Mouse (Mus musculus) heart, embryonic 16.5 days (tissue): ENCODE measurements around the gene Tomm5. TPM values are rescaled to one million over a fixed set of nuclear protein-coding genes. Genes with fewer than 3 reads are reported as not detected.
"Not testable (repeated sequence)": the region's sequence is repeated elsewhere in the genome, so short reads cannot be mapped to it uniquely, and the experiment has no call there.

Source experiments
- ATAC-seq: fragments of 200-750 bp; cut with Nextera tagmentation; replicated peaks from 2 replicates; pipeline ENCODE4 v1.8.0; 2017; ENCODE audit warnings: moderate number of reproducible peaks; ENCODE audit not compliant: insufficient read depth, low FRiP score; ENCODE audit errors: extremely low read depth
- H3K27ac ChIP-seq: fragments of 300-500 bp; sonication (generic); 2 replicates; pipeline ENCODE4 v1.5.1; 2014; ENCODE audit warnings: mild to moderate bottlenecking, low read length, control low read depth, moderate library complexity
- H3K27me3 ChIP-seq: fragments of 300-500 bp; sonication (generic); 2 replicates; pipeline ENCODE4 v1.6.1; 2014; ENCODE audit warnings: low read length, mixed read lengths; ENCODE audit not compliant: control insufficient read depth, insufficient read depth
- H3K36me3 ChIP-seq: fragments of 300-500 bp; sonication (generic); 2 replicates; pipeline ENCODE4 v1.6.1; 2014; ENCODE audit not compliant: control insufficient read depth, insufficient read depth
- H3K4me1 ChIP-seq: fragments of 300-500 bp; sonication (generic); 2 replicates; pipeline ENCODE4 v1.6.1; 2014; ENCODE audit warnings: low read length, mixed read lengths; ENCODE audit not compliant: control insufficient read depth, insufficient read depth
- H3K4me2 ChIP-seq: fragments of 300-500 bp; sonication (generic); 2 replicates; pipeline ENCODE4 v1.6.1; 2014; ENCODE audit warnings: low read depth, mild to moderate bottlenecking, control low read depth, low read length
- H3K4me3 ChIP-seq: fragments of 300-500 bp; sonication (generic); 2 replicates; pipeline ENCODE4 v1.5.1; 2014; ENCODE audit warnings: mild to moderate bottlenecking, control low read depth, low read length
- H3K9ac ChIP-seq: fragments of 300-500 bp; sonication (generic); 2 replicates; pipeline ENCODE4 v1.6.1; 2014; ENCODE audit warnings: low read length, control low read depth
- H3K9me3 ChIP-seq: fragments of 300-500 bp; sonication (generic); replicated peaks from 2 replicates; pipeline ENCODE4 v1.6.1; 2016; ENCODE audit warnings: low read length; ENCODE audit not compliant: control insufficient read depth
- WGBS: fragments of 180-500 bp; shearing (Covaris S2); extraction: QIAGEN DNeasy Blood & Tissue Kit; methylation state at CpG from one replicate; pipeline ENCODE4 v1.1.7; 2014; 5-methylcytosine and 5-hydroxymethylcytosine counted together
- polyA plus RNA-seq: library from polyadenylated mRNA; unstranded; fragments of >200 nt; fragmentation: Nextera tagmentation; extraction: Ambion mirVana; gene quantifications from 2 replicates; pipeline ENCODE4 v1.2.1, GENCODE M21; 2015

The Tomm5 gene
- polyA plus RNA-seq, 1 experiment from 2014 or later: 262 TPM

DNA sequence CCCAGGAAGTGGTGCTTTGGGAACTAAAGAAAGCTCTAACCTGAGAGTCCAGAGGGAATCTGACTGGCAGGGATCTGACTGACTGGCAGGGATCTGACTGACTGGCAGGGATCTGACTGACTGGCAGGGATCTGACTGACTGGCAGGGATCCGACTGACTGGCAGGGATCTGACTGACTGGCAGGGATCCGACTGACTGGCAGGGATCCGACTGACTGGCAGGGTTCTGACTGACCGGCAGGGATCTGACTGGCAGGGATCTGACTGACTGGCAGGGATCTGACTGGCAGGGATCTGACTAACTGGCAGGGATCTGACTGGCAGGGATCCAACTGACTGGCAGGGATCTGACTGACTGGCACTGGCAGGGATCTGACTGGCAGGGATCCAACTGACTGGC is 26.9 kb downstream of the Tomm5 start:
- 93% methylated on average over 4 of the region's 4 CpGs for WGBS
- not testable (repeated sequence) for H3K4me2 ChIP-seq, H3K9me3 ChIP-seq, H3K4me3 ChIP-seq, H3K9ac ChIP-seq, H3K36me3 ChIP-seq, H3K27me3 ChIP-seq, ATAC-seq, H3K27ac ChIP-seq
- peaks cover 19% of the 10 kb centered on the region for H3K4me1 ChIP-seq

DNA sequence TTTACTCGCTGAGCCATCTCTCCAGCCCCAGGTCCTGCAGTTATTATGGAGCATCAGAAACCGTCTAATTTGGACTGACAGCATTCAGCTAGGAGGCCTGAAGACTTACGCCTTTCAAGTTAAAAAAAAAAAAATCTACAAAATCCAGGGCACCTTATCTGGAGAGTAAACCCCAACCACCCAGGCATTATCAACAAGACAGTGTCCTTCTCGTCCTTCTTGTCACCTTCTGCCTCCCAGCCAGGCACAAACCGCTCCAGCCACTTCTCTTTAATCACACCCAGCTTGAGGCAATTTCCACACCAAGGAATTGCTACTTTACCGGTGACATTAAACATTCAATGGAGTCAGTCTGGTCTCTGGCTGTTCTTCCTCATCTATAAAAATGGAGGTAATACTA is 34.4 kb downstream of the Tomm5 start:
- H3K4me2 ChIP-seq: no peak overlapping the region
- H3K9me3 ChIP-seq: no peaks in the 10 kb centered on the region
- 0 out of 2 replicates have a peak, but pooled peaks cover 2% of the 10 kb centered on the region for H3K4me1 ChIP-seq
- no peaks in the 10 kb centered on the region for H3K27me3 ChIP-seq
- ATAC-seq: no peak
- H3K36me3 ChIP-seq: peaks cover 4% of the 10 kb centered on the region; the same call in 1 of the 2 replicates
- WGBS: 61% methylated on average over 6 of the region's 6 CpGs
- no peak overlapping the region for H3K27ac ChIP-seq
- H3K9ac ChIP-seq: no peak overlapping the region
- no peak overlapping the region for H3K4me3 ChIP-seq

DNA sequence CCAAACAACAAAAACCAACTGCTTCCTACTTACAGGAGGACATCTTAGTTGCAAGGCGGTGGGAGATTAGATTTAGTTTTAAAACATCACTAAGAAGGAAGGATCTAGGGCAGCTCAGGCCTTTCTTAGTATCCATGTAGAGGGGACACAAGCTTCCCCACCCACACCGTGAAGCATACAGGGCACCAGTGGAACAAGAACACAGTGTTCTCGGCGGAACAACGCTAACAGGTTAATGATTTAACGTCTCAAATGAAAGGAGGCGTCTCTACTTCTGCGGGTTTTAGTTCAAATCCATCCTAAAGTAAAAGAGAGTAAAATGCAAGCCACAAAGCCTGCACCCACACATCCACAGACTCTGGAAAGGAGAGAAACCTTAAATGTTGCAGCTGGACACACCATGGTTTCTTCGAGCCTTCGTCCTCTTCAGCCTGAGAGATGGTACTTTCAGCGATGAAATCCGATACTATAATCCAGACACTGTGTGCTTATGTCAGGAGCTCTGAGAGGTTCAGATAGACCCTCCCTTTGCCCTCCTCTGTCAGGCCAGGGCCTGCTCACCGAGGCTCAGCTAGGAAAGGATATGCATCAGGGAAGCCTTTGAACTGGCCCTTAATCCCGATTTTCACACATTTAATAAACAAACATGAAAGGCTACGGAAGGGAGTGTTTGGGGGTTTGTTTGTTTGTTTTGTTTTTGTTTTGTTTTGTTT is 35.5 kb downstream of the Tomm5 start:
- Histone ChIP-seq H3K9ac (no peak overlapping the region), H3K4me3 (no peak overlapping the region), H3K36me3 (no peaks in the 10 kb centered on the region), H3K9me3 (no peaks in the 10 kb centered on the region), H3K27ac (no peak overlapping the region), H3K4me1 (0 out of 2 replicates have a peak, but pooled peaks cover 2% of the 10 kb centered on the region), H3K4me2 (no peak overlapping the region), H3K27me3 (no peaks in the 10 kb centered on the region)
- ATAC-seq: no peak
- WGBS: 71% methylated on average over 15 of the region's 15 CpGs

DNA sequence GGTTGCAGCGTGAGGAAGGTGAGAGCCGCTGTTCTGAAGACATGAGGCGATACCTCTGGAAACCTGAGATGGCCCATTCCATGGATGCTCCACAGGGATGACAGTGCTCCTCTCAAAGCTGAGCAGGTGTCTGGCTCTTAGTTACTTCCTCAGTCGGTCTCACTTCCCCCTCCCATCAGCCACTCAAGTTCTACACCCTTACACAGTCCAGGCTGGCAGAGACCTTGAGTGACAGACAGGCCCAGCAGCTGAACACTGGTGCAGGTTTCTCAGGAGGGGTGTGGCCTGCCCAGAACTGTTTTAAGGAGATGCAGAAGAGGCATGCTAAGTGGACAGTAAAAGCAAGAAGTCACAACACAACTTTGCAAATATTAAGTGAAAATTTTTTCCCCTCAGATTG is 40.2 kb downstream of the Tomm5 start:
- Histone ChIP-seq H3K4me1 (0 out of 2 replicates have a peak, but pooled peaks cover 2% of the 10 kb centered on the region), H3K27me3 (no peaks in the 10 kb centered on the region), H3K9ac (no peak overlapping the region), H3K4me3 (no peak overlapping the region), H3K9me3 (no peaks in the 10 kb centered on the region), H3K36me3 (no peaks in the 10 kb centered on the region), H3K27ac (no peak overlapping the region), H3K4me2 (no peak overlapping the region)
- WGBS: 79% methylated on average over 4 of the region's 4 CpGs
- no peak for ATAC-seq

DNA sequence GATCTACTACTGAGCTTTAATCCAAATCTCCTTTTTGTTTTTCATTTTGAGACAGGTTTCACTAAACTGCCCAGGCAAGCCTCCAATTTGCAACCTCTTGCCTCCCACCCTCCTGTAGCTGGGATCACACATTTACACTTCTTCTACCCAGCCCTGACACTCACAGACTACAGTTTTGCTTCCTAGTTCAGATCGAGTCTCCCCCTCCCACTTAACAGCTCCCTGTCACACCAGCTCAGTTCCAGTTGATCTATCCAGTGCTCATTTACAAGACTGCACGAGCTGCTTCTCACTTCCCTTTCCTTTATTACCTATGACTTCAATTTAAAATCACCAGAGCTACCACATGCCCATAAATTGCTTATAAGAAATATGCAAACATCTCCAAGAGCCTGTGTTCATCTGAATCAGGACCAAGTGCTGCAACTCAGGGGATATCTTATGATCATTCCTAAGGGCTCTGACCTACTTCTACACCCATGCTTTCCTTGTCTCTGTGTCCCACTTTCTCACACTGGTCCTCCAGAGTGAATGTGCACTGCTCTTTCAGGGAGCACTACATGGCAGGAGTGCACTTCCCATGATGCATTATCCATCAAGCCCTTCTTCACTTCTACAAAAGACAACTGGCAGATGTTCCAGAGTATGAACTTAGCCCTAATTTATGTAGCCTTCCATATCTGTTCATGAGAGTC is 41.7 kb downstream of the Tomm5 start:
- Histone ChIP-seq H3K4me1 (no peaks in the 10 kb centered on the region), H3K36me3 (peaks cover 7% of the 10 kb centered on the region; the same call in 1 of the 2 replicates), H3K4me2 (no peak overlapping the region), H3K9me3 (no peaks in the 10 kb centered on the region), H3K27ac (no peak overlapping the region), H3K4me3 (no peak overlapping the region), H3K27me3 (no peaks in the 10 kb centered on the region), H3K9ac (no peak overlapping the region)
- 43% methylated on average over 2 of the region's 2 CpGs for WGBS
- ATAC-seq: no peak

DNA sequence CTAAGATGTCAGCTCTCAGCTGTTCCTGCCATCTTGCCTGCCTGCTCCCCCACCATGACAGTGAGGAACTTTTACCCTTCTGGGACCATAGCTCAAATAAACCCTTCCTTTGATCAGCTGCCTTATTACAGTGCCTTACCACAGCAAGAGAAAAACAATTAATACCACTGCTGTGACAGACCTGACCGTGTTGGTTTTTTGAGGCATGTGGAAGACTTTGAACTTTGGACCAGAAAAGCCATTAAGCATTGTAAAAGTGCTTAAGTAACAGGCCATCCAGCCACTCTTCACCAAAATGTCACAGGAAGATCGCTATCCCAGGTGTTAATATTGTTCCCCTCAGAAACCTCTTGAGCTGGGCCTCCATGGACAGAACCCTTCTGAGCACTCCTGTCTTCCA is 43.3 kb downstream of the Tomm5 start:
- Histone ChIP-seq H3K9ac (no peak overlapping the region), H3K4me3 (no peak overlapping the region), H3K4me2 (no peak overlapping the region), H3K36me3 (peaks cover 14% of the 10 kb centered on the region; the same call in 1 of the 2 replicates), H3K27me3 (no peaks in the 10 kb centered on the region), H3K27ac (no peak overlapping the region), H3K4me1 (no peaks in the 10 kb centered on the region), H3K9me3 (no peaks in the 10 kb centered on the region)
- ATAC-seq: no peak
- WGBS: 81% methylated on average over 2 of the region's 2 CpGs

DNA sequence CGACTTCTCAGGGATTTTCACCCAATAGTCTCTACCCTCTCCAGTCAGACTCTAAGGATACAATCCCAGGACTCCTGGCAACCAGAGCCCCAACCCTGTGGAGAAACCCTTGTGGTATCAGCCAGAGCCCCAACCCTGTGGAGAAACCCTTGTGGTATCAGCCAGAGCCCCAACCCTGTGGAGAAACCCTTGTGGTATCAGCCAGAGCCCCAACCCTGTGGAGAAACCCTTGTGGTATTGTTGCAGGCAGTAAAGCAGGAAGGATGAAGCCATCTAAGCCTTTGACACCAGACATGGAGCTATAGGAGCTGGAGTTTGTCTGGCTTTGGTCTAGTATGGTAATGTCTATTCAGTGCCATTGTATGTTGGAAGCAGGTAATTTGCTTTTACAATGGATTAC is 44.1 kb downstream of the Tomm5 start:
- H3K36me3 ChIP-seq: peaks cover 16% of the 10 kb centered on the region; the same call in 1 of the 2 replicates
- H3K9me3 ChIP-seq, ATAC-seq, H3K4me3 ChIP-seq, H3K27me3 ChIP-seq, H3K27ac ChIP-seq, H3K4me2 ChIP-seq, H3K9ac ChIP-seq, H3K4me1 ChIP-seq: not testable (repeated sequence)
- WGBS: 89% methylated on average over 1 of the region's 1 CpGs

DNA sequence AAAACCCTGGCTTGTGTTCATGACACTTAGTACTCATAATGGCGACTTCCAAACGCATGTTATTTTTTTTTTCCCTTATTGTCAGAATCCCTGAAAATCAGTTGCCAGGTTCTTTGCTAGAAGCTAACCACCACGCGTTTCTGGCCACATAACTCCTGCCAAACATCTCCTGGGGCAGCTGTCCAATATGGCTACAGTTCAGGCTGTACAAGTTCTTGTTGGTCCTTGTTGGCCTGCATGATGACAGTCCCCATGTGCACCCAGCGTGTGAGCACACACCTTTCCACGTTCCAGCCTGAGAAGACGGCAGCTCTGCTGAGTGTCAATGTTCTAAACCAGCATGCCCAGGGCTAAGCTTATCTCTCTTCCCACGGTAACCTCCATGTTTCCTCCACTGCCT is 52.5 kb downstream of the Tomm5 start:
- H3K4me2 ChIP-seq: no peak overlapping the region
- peaks cover 13% of the 10 kb centered on the region for H3K4me1 ChIP-seq
- H3K27ac ChIP-seq: peak overlapping the region; percentile 58
- H3K27me3 ChIP-seq: no peaks in the 10 kb centered on the region
- H3K4me3 ChIP-seq: no peak overlapping the region
- peaks cover 26% of the 10 kb centered on the region for H3K36me3 ChIP-seq
- no peak for ATAC-seq
- H3K9me3 ChIP-seq: no peaks in the 10 kb centered on the region
- no peak overlapping the region for H3K9ac ChIP-seq
- 62% methylated on average over 8 of the region's 8 CpGs for WGBS
